Mouse (Mus musculus) MEL (cell line): Measurements from ENCODE around the gene Fem1b. TPM values are rescaled to one million over a fixed set of nuclear protein-coding genes. Genes with fewer than 3 reads are reported as not detected.
"Not testable (repeated sequence)": the region's sequence is repeated elsewhere in the genome, so short reads cannot be mapped to it uniquely, and the experiment has no call there.

Experiments used
- DNase-seq: peaks from one replicate; pipeline ENCODE4 v3.0.0; 2011; ENCODE audit warnings: low read depth, low spot score
- H3K27ac ChIP-seq: 2 replicates; pipeline ENCODE4 v1.5.1; 2012; ENCODE audit warnings: low read depth, mild to moderate bottlenecking, control low read depth, low read length, moderate library complexity; ENCODE audit not compliant: control insufficient read depth
- H3K27me3 ChIP-seq, 2 experiments: fragments of 150-350 bp in 1 of 2; sonication (generic) in 1 of 2; 2 replicates each; pipeline ENCODE4 v1.6.1; 2012; ENCODE audit warnings: low read length in 2 of 2, mild to moderate bottlenecking in 2 of 2, improper control_type of control experiment in 1 of 2, moderate library complexity in 1 of 2; ENCODE audit not compliant: insufficient read depth in 2 of 2, control insufficient read depth in 1 of 2
- H3K36me3 ChIP-seq, 2 experiments: 2 replicates each; pipeline ENCODE4 v1.6.1; 2012 to 2014; ENCODE audit warnings: low read length in 2 of 2, improper control_type of control experiment in 1 of 2, inconsistent platforms in 1 of 2, mild to moderate bottlenecking in 1 of 2; ENCODE audit not compliant: insufficient read depth in 2 of 2, control insufficient read depth in 1 of 2
- H3K4me1 ChIP-seq, 2 experiments: fragments of 150-350 bp in 1 of 2; sonication (generic) in 1 of 2; 2 replicates each; pipeline ENCODE4 v1.6.1; 2012; ENCODE audit warnings: low read length in 2 of 2, improper control_type of control experiment in 1 of 2, mild to moderate bottlenecking in 1 of 2; ENCODE audit not compliant: insufficient read depth in 2 of 2, control insufficient read depth in 1 of 2
- H3K4me3 ChIP-seq, 2 experiments: fragments of 150-350 bp in 1 of 2; sonication (generic) in 1 of 2; 2 replicates each; pipeline ENCODE4 v1.5.1; 2012; ENCODE audit warnings: low read depth in 2 of 2, low read length in 2 of 2, mild to moderate bottlenecking in 2 of 2, moderate library complexity in 2 of 2, control low read depth in 1 of 2, improper control_type of control experiment in 1 of 2; ENCODE audit not compliant: control insufficient read depth in 1 of 2, insufficient read depth in 1 of 2
- H3K79me2 ChIP-seq: 2 replicates; pipeline ENCODE4 v1.6.1; 2012; ENCODE audit warnings: mild to moderate bottlenecking, low read length, moderate library complexity; ENCODE audit not compliant: control insufficient read depth, poor library complexity, insufficient read depth
- H3K9ac ChIP-seq: 2 replicates; pipeline ENCODE4 v1.6.1; 2012; ENCODE audit warnings: low read depth, mild to moderate bottlenecking, control low read depth, low read length, moderate library complexity; ENCODE audit not compliant: control insufficient read depth, poor library complexity, severe bottlenecking
- H3K9me3 ChIP-seq: fragments of 150-350 bp; sonication (generic); replicated peaks from 2 replicates; pipeline ENCODE4 v1.6.1; 2012; ENCODE audit warnings: mild to moderate bottlenecking, low read length, improper control_type of control experiment, moderate library complexity; ENCODE audit not compliant: insufficient read depth
- BHLHE40 ChIP-seq: IDR thresholded peaks from 2 replicates; pipeline ENCODE4 v1.6.1; 2012; ENCODE audit warnings: low read depth, mild to moderate bottlenecking, inconsistent platforms, low read length, improper control_type of control experiment, borderline replicate concordance
- CTCF ChIP-seq, 3 experiments: IDR thresholded peaks in 2 of 3; conservative IDR thresholded peaks in 1 of 3; 2 replicates each; pipeline ENCODE4 v1.5.1; 2011 to 2012; ENCODE audit warnings: low read length in 3 of 3, low read depth in 2 of 3, mild to moderate bottlenecking in 2 of 3, improper control_type of control experiment in 1 of 3, inconsistent platforms in 1 of 3, mixed read lengths in 1 of 3, moderate library complexity in 1 of 3; ENCODE audit not compliant: control insufficient read depth in 1 of 3, insufficient read depth in 1 of 3, poor library complexity in 1 of 3, severe bottlenecking in 1 of 3
- GABPA ChIP-seq: IDR thresholded peaks from 2 replicates; pipeline ENCODE4 v1.6.1; 2012; ENCODE audit warnings: low read depth, mild to moderate bottlenecking, inconsistent platforms, low read length, improper control_type of control experiment, moderate library complexity
- GATA1 ChIP-seq: IDR thresholded peaks from 2 replicates; pipeline ENCODE4 v1.6.1; 2011; ENCODE audit warnings: low read depth, low read length, improper control_type of control experiment
- HCFC1 ChIP-seq: IDR thresholded peaks from 2 replicates; pipeline ENCODE4 v1.6.1; 2012; ENCODE audit warnings: low read depth, mild to moderate bottlenecking, inconsistent platforms, low read length, improper control_type of control experiment, moderate library complexity
- JUND ChIP-seq: IDR thresholded peaks from 2 replicates; pipeline ENCODE4 v1.6.1; 2011; ENCODE audit warnings: low read depth, mild to moderate bottlenecking, improper control_type of control experiment, low read length
- MAX ChIP-seq: IDR thresholded peaks from 2 replicates; pipeline ENCODE4 v1.6.1; 2011; ENCODE audit warnings: low read length, improper control_type of control experiment
- MAZ ChIP-seq: IDR thresholded peaks from 2 replicates; pipeline ENCODE4 v1.6.1; 2012; ENCODE audit warnings: low read depth, mild to moderate bottlenecking, inconsistent platforms, low read length, improper control_type of control experiment
- MYB ChIP-seq: IDR thresholded peaks from 2 replicates; pipeline ENCODE4 v1.6.1; 2011; ENCODE audit warnings: mild to moderate bottlenecking, low read depth, low read length, improper control_type of control experiment
- MYC ChIP-seq: IDR thresholded peaks from 2 replicates; pipeline ENCODE4 v1.6.1; 2011; ENCODE audit warnings: low read depth, mild to moderate bottlenecking, low read length, improper control_type of control experiment, moderate library complexity
- TAL1 ChIP-seq: IDR thresholded peaks from 2 replicates; pipeline ENCODE4 v1.6.1; 2012; ENCODE audit warnings: mild to moderate bottlenecking, inconsistent platforms, low read length, moderate library complexity, mixed read lengths
- UBTF ChIP-seq: IDR thresholded peaks from 2 replicates; pipeline ENCODE4 v1.6.1; 2012; ENCODE audit warnings: low read depth, mild to moderate bottlenecking, inconsistent platforms, low read length, improper control_type of control experiment, moderate library complexity, borderline replicate concordance; ENCODE audit not compliant: insufficient read depth
- ZC3H11A ChIP-seq: IDR thresholded peaks from 2 replicates; pipeline ENCODE4 v1.6.1; 2012; ENCODE audit warnings: low read depth, mild to moderate bottlenecking, inconsistent platforms, low read length, improper control_type of control experiment
- ZNF384 ChIP-seq: IDR thresholded peaks from 2 replicates; pipeline ENCODE4 v1.6.1; 2012; ENCODE audit warnings: low read depth, mild to moderate bottlenecking, inconsistent platforms, low read length, improper control_type of control experiment
- polyA plus RNA-seq, 2 experiments: library from polyadenylated mRNA; stranded (reverse) in 1 of 2; unstranded in 1 of 2; fragments of >175 nt in 1 of 2; fragments of >200 nt in 1 of 2; gene quantifications; 2 replicates each; pipeline versions ENCODE4 v1.2.1 to v1.2.4; 2012; ENCODE audit warnings: low replicate concordance in 2 of 2, low read depth in 1 of 2; ENCODE audit not compliant: insufficient read length in 2 of 2, insufficient read depth in 1 of 2, missing spikeins in 1 of 2
- total RNA-seq: library from RNA; depleted of rRNA; stranded (reverse); fragments of 300-350 nt; gene quantifications from 2 replicates; pipeline ENCODE4 v1.2.3, GENCODE M21; 2012

Gene Fem1b
- total and polyA plus RNA-seq, 3 experiments, result 38.2 to 99.4 (median 50.5) TPM

GRCm38 (mm10) chr9:62810543-62811515 lies 905 bp downstream of the Fem1b start (continued):
- peak; percentile 34; the same call in 1 of the 2 replicates for TF ChIP-seq GATA1
- TF ChIP-seq ZC3H11A, result no peak
- peak; percentile 37; the same call in 1 of the 2 replicates for TF ChIP-seq HCFC1
- TF ChIP-seq TAL1, result no peak
- TF ChIP-seq MYC, result peak; percentile 50; the same call in 1 of the 2 replicates
- TF ChIP-seq GABPA, result no peak
- no peak for TF ChIP-seq MAX
- no peak for TF ChIP-seq MYB
- TF ChIP-seq MAZ, result 0 out of 2 replicates have a peak, but pooled peaks have one; percentile 52
- TF ChIP-seq JUND, result no peak
- peak in 2 of 3 experiments; percentile 10 to 14; a peak in 1 of 6 replicates for TF ChIP-seq CTCF (IDR thresholded peaks at IDR 0.05 in 2 of 3, conservative IDR thresholded peaks at IDR 0.05 in 1 of 3; ENCODE audit: control insufficient read depth in 1 of 3, insufficient read depth in 1 of 3, low read depth in 2 of 3, low read length in 3 of 3, poor library complexity in 1 of 3, severe bottlenecking in 1 of 3)
- TF ChIP-seq, all 39 proteins: peak for 13

DNA sequence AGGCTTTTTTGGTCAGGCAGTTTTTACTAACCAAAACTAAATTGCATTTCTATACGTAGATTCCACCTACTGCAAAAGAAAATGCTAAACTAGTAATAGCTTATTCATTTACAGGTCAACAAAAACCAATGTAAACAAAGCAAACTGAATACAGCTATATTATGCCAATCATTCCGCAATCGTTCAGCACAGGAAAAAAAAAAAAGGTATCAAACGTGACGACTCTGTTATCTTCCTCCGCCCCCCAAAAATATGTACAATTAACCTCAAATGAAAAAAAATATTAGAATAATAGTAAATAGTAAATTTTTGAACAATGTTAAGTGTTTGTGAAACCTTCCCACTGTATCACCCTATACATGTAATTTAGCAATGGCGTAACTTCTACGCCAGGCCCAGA lies 1.6 kb downstream of the Fem1b start:
- peaks cover 17% of the 10 kb centered on the region in 2 experiments for H3K4me1 ChIP-seq

GRCm38 (mm10) chr9:62799218-62799617 lies 12.5 kb downstream of the Fem1b start:
- peaks cover 35% of the 10 kb centered on the region for H3K79me2 ChIP-seq
- peaks cover 0 to 29% of the 10 kb centered on the region in 2 experiments; a peak in 3 of 4 replicates for H3K36me3 ChIP-seq
- H3K4me1 ChIP-seq, result not testable (repeated sequence)

More for the DNA sequence above, 1.6 kb downstream of the Fem1b start:
- Histone ChIP-seq H3K4me3 (peak overlapping the region; percentile 73 to 85), H3K9ac (peak overlapping the region; percentile 99), H3K27me3 (no peaks in the 10 kb centered on the region), H3K27ac (peak overlapping the region; percentile 93)
- TF ChIP-seq BHLHE40, result peak; percentile 75
- TF ChIP-seq UBTF, result no peak
- peak; percentile 74 for TF ChIP-seq ZNF384
- TF ChIP-seq, all 39 proteins: peak for 2
- no peak for DNase-seq
- Histone ChIP-seq H3K79me2 (peaks cover 63% of the 10 kb centered on the region), H3K9me3 (no peaks in the 10 kb centered on the region), H3K36me3 (peaks cover 4 to 49% of the 10 kb centered on the region in 2 experiments; a peak in 3 of 4 replicates)

More at GRCm38 (mm10) chr9:62799218-62799617, 12.5 kb downstream of the Fem1b start:
- H3K9ac ChIP-seq, H3K4me3 ChIP-seq, H3K27ac ChIP-seq, H3K27me3 ChIP-seq, DNase-seq, H3K9me3 ChIP-seq: not testable (repeated sequence)
- peak; percentile 55 for TF ChIP-seq ZNF384
